Mouse (Mus musculus): ENCODE data around the gene Idh1. TPM values are rescaled to one million over a fixed set of nuclear protein-coding genes. Genes with fewer than 3 reads are reported as not detected.

Idh1 gene
- total and polyA plus RNA-seq, 2 experiments from 2014 or later: 240 to 408 TPM

GRCm38 (mm10) chr1:65122574-65123372 lies 63.5 kb downstream of the Idh1 start, which contains the start of gene D630023F18Rik:
D630023F18Rik (minus strand) TSS chr1:65123214.
- H3K27me3 ChIP-seq (ENCODE audit: insufficient read depth, low read length): no peaks in the 10 kb centered on the region
- no peaks in the 10 kb centered on the region for H3K4me1 ChIP-seq (ENCODE audit: insufficient read depth, low read length)
- WGBS: 20% methylated on average over 9 of the region's 9 CpGs
- no peak for TF ChIP-seq CTCF (IDR thresholded peaks at IDR 0.05)
- peak; percentile 71 for ATAC-seq (ENCODE audit: low FRiP score)
- no peaks in the 10 kb centered on the region for H3K9me3 ChIP-seq (ENCODE audit: low read length)
- peak within 1 kb of the TSS; percentile 50; the same call in 1 of the 2 replicates for H3K9ac ChIP-seq (replicated peaks; ENCODE audit: low read length, poor library complexity, severe bottlenecking)
- no peaks in the 10 kb centered on the region for H3K36me3 ChIP-seq (ENCODE audit: insufficient read depth, low read length)
- H3K4me3 ChIP-seq (ENCODE audit: low read depth, low read length): peak within 1 kb of the TSS; percentile 38
- H3K4me2 ChIP-seq (ENCODE audit: low read depth, low read length, poor library complexity, severe bottlenecking): peak within 1 kb of the TSS; percentile 50
- H3K27ac ChIP-seq (ENCODE audit: low read depth, low read length): no peak within 1 kb of the TSS
- DNase-seq (ENCODE audit: low spot score): peak; percentile 65

DNA sequence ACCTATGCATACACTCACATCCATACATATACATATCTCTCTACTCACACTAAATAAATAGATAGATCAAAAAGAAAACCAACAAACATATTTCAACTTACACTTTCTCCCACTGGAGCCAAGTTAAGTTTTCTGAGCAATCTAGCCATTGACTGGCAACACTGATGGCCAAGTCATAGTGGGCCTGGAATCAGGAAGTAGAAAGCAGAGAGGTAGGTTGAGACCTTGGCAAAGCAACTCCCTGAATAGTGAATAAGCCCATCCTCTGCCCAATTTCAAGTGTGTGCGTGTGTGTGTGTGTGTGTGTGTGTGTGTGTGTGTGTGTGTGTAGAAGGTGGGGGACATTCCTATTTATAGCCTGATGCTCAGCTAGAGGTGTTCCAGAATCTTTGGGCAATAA lies 66.9 kb downstream of the Idh1 start, which contains the start of gene Gm28845:
TSS of gene Gm28845 (minus strand) at position 121 of the 400 bp plus-strand sequence.
- H3K4me2 ChIP-seq (ENCODE audit: low read depth, low read length, poor library complexity, severe bottlenecking): no peak within 1 kb of the TSS
- H3K4me3 ChIP-seq (ENCODE audit: low read depth, low read length): no peak within 1 kb of the TSS
- H3K27me3 ChIP-seq (ENCODE audit: insufficient read depth, low read length): no peaks in the 10 kb centered on the region
- DNase-seq (ENCODE audit: low spot score): no peak
- WGBS: 82% methylated on average over 1 of the region's 1 CpGs
- no peaks in the 10 kb centered on the region for H3K36me3 ChIP-seq (ENCODE audit: insufficient read depth, low read length)
- H3K9me3 ChIP-seq (ENCODE audit: low read length): no peaks in the 10 kb centered on the region
- H3K9ac ChIP-seq (replicated peaks; ENCODE audit: low read length, poor library complexity, severe bottlenecking): no peak within 1 kb of the TSS
- no peak within 1 kb of the TSS for H3K27ac ChIP-seq (ENCODE audit: low read depth, low read length)
- ATAC-seq (ENCODE audit: low FRiP score): no peak
- H3K4me1 ChIP-seq (ENCODE audit: insufficient read depth, low read length): no peaks in the 10 kb centered on the region
- no peak for TF ChIP-seq CTCF (IDR thresholded peaks at IDR 0.05)

DNA sequence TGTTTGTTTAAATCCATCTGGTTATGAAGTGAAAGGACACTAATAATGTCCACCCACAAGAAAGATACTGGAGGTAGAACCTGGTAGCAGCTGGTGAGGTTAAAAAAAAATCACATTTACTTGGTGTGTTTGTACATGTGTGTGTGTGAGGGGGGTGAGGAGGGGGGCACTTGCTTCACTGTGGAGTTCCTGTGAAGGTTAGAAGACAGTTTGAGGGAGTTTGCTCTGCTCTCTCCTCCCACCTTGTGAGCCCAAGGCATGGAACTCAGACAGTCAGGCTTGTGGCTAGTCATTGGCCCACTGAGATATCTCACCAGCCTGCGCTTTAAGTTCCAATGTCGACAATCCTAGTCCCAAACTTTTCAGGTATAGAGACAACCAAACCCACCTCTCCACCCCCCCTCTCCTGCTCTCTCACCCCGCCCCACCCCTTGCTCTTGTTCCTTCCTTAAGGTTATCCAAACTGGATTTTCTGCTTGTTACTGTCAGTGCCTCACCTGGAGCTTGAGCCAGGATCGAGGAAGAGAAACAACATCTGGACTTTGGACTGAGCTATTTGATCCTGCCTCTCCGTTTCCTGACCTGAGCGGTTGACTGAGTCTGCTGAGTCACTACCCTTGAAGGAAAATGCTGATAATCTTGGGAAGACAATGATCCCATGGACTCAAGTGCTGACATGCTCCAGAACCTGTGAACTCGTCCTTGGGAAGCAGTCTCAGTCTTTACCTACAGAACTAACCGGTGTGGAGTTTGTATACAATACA lies 68.0 kb downstream of the Idh1 start:
- WGBS: 82% methylated on average over 8 of the region's 8 CpGs
- TF ChIP-seq CTCF (IDR thresholded peaks at IDR 0.05): no peak
- H3K4me2 ChIP-seq (ENCODE audit: low read depth, low read length, poor library complexity, severe bottlenecking): no peak overlapping the region
- ATAC-seq (ENCODE audit: low FRiP score) (no peak), DNase-seq (ENCODE audit: low spot score) (no peak)
- H3K4me3 ChIP-seq (ENCODE audit: low read depth, low read length): no peak overlapping the region
- no peaks in the 10 kb centered on the region for H3K27me3 ChIP-seq (ENCODE audit: insufficient read depth, low read length)
- no peaks in the 10 kb centered on the region for H3K36me3 ChIP-seq (ENCODE audit: insufficient read depth, low read length)
- no peak overlapping the region for H3K9ac ChIP-seq (replicated peaks; ENCODE audit: low read length, poor library complexity, severe bottlenecking)
- H3K27ac ChIP-seq (ENCODE audit: low read depth, low read length): no peak overlapping the region
- H3K9me3 ChIP-seq (ENCODE audit: low read length): no peaks in the 10 kb centered on the region
- H3K4me1 ChIP-seq (ENCODE audit: insufficient read depth, low read length): no peaks in the 10 kb centered on the region

DNA sequence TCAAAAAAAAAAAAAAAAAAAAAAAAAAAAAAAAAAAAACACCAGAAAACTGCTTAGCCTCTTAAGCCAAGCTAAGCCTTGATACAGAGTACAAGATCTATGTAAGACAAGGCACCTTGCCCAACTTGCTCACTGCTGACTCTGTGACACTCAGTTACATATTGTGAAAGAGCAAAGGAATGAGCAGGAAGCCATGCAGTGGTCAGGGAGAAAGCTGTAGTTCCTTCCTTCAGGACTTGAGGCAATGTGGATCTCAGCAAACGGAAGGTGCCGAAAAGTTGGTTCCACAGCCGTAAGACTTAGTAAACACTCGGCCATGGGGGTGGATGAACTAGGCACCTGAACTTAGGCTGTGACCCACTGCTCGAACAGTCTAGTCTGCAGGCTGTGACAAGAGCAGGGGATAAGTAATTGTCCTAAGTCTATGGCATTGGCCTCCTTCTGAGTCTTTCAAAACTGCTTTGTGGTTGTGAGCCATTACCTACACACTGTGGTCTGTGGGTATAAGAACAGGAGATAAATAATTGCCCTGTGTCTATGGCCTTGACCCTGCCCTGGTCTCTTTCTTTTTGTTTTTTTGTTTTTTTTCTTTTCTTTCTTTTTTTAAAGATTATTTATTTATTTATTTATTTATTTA lies 72.6 kb downstream of the Idh1 start:
- Histone ChIP-seq H3K36me3 (ENCODE audit: insufficient read depth, low read length) (no peaks in the 10 kb centered on the region), H3K4me2 (ENCODE audit: low read depth, low read length, poor library complexity, severe bottlenecking) (no peak overlapping the region), H3K9ac (replicated peaks; ENCODE audit: low read length, poor library complexity, severe bottlenecking) (no peak overlapping the region), H3K27ac (ENCODE audit: low read depth, low read length) (no peak overlapping the region), H3K4me1 (ENCODE audit: insufficient read depth, low read length) (no peaks in the 10 kb centered on the region), H3K4me3 (ENCODE audit: low read depth, low read length) (no peak overlapping the region), H3K9me3 (ENCODE audit: low read length) (no peaks in the 10 kb centered on the region), H3K27me3 (ENCODE audit: insufficient read depth, low read length) (no peaks in the 10 kb centered on the region)
- DNase-seq (ENCODE audit: low spot score) (no peak), ATAC-seq (ENCODE audit: low FRiP score) (no peak)
- 89% methylated on average over 5 of the region's 5 CpGs for WGBS
- TF ChIP-seq CTCF (IDR thresholded peaks at IDR 0.05): no peak

- DNase-seq (ENCODE audit: low spot score): no peak
- Histone ChIP-seq H3K4me1 (ENCODE audit: insufficient read depth, low read length) (no peaks in the 10 kb centered on the region), H3K4me3 (ENCODE audit: low read depth, low read length) (0 out of 2 replicates have a peak overlapping the region, but pooled peaks have one; percentile 6), H3K4me2 (ENCODE audit: low read depth, low read length, poor library complexity, severe bottlenecking) (peak overlapping the region; percentile 28), H3K27me3 (ENCODE audit: insufficient read depth, low read length) (no peaks in the 10 kb centered on the region), H3K27ac (ENCODE audit: low read depth, low read length) (no peak overlapping the region), H3K36me3 (ENCODE audit: insufficient read depth, low read length) (no peaks in the 10 kb centered on the region), H3K9me3 (ENCODE audit: low read length) (no peaks in the 10 kb centered on the region), H3K9ac (replicated peaks; ENCODE audit: low read length, poor library complexity, severe bottlenecking) (no peak overlapping the region)
- WGBS: 54% methylated on average over 14 of the region's 14 CpGs
- TF ChIP-seq CTCF (IDR thresholded peaks at IDR 0.05): no peak
- ATAC-seq (ENCODE audit: low FRiP score): no peak
Measured at GRCm38 (mm10) chr1:65112807-65113196, 73.5 kb downstream of the Idh1 start.
